Mouse (Mus musculus): ENCODE results near the gene Xaf1. TPM values are rescaled to one million over a fixed set of nuclear protein-coding genes. Genes with fewer than 3 reads are reported as not detected.

Gene Xaf1
- polyA plus RNA-seq, 1 experiment = not detected

DNA sequence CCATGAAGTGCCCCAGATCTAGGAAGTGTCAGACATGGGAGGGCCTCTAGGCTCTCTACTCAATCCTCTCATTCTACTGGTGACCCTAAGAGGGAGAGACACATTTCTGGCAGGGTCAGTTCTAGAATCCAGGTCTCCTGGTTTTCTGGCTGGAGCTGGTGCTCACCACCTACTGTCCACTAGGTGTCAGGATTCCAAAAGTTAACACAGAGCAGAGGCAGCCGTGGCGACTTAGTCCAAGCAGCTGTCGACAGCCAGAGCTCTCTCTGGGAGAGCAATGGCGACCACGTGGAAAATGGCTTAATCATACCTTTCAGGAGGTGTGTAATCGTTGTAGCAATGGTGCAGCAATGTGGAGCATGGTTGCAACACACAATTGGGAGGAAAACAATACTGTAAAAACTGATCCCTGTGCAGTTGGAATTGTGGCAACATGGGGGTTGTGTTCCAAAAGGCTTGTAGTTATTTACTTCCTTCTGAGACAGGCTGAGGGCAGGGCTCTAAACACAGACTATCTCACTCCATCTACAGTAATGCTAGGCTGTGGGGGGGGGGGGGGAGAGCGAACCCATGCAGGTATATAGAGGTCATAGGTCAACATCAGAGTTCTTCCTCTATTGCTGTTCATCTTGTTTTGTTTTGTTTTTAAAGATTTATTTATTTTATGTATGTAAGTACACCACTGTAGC, 41.3 kb downstream of the Xaf1 start:
- TF ChIP-seq GATA1 (IDR thresholded peaks at IDR 0.05; ENCODE audit: low read length) = no peak

DNA sequence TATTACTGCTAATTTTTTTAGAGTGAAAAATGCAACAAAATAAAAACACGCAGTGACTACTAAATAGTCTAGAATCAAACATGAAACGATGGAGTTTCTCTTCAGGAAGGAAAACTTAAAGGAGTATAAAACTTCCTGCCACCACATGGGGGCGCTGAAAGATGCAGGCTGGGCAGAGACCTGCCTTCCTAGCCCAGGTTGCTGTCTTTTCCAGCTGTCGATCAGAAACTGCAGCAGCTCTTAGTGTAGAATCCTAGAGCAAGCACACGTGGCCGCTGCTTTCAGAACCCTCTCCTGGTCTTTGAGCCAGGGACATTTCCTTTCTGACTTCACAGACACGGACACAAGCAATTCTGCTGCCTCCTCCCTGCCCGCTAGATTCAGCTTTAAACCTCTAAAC, 42.5 kb downstream of the Xaf1 start:
- no peak for TF ChIP-seq GATA1 (IDR thresholded peaks at IDR 0.05; ENCODE audit: low read length)

DNA sequence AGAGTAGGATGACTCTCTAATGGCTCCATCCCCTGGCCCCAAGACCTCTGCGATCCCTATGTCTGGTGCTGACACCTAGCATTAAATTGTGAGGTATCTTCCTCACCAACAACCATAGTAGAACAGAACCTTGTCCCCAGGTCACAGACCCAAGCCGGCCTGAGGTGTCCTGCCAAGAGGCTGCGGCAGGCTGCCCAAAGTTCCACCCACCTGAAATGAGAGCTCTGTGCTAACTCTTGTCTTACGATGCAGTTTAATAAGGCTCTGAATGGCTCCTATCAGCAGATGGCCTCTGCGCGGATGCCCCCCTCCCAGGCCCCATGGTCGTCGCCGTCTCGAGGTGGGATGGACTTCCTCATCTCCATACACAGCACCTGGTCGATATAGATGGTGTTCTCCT, 43.1 kb downstream of the Xaf1 start:
- no peak for TF ChIP-seq GATA1 (IDR thresholded peaks at IDR 0.05; ENCODE audit: low read length)

DNA sequence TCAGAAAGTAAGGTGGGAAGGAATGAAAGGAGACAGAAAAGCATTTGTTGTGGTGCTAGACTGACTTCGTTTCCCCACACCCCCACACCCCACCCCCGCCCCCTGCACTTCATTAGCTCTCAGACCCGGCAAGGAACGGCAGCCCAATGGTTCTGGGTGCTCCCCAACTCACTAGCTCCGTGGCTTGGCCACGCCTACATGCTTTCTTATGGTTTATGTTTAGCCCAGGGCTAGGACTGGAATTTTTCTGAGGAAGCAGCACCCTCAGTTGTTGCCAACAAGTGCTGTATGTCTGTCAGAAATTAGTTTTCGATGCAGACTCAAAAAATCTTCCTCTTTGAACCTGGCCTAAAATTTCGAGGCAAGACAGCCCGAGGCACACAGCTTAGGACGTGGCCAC, 47.1 kb downstream of the Xaf1 start:
- TF ChIP-seq GATA1 (IDR thresholded peaks at IDR 0.05; ENCODE audit: low read length) = no peak

DNA sequence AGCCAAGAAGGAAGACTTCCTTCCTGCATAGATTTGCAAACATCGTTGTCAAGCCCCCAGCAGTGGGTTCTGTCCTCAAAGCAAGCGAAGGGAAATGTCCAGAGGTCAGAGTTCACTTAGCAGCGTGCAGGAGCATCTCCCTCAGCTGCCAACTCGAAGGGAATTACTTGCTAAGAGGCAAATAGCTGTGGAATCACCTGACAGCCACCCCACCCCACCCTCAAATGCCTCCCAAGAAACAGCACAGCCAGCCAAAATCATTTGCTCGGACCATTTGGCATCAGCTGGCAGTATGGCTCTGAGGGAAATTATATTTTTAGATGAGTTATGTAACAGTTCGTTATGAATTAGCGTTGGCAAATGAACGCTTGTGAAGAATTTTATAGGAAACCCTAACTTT, 47.6 kb downstream of the Xaf1 start:
- no peak for TF ChIP-seq GATA1 (IDR thresholded peaks at IDR 0.05; ENCODE audit: low read length)

DNA sequence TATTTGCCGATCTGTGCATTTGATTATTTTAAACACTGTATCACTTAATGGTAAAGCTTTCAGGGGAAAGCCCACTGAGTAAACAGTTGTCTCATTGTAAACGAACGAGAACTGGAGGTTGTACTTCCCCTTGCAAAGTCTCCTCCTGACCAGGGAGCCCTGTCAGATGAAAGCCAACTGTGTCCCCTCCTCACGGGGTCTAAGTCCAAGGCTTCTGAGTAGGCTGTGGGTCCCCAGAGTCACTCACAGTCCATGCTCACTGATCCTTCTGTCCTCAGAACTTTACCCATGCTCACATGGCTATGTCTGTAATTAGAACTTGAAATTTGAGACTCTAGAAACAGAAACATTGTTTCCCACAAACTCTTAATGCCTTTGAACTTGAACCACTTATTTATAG, 48.2 kb downstream of the Xaf1 start:
- TF ChIP-seq GATA1 (IDR thresholded peaks at IDR 0.05; ENCODE audit: low read length) = no peak

DNA sequence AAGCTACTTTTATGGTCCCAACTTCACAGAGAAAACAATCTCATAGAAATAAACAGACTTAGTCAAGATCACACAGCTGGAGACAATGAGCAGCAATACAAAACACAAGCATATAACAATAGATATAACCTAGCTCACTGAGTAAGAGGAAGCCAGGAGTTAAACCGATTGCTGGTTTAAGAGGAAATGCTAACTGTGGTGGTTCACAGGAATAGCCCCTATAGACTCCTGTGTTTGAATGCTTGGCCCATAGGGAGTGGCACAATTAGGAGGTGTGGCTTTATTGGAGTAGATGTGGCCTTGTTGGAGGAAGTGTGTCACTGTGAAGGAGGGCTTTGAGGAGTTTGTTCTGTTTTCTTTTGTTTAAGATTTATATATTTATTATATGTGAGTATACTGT, 50.8 kb downstream of the Xaf1 start:
- TF ChIP-seq GATA1 (IDR thresholded peaks at IDR 0.05; ENCODE audit: low read length) = no peak

DNA sequence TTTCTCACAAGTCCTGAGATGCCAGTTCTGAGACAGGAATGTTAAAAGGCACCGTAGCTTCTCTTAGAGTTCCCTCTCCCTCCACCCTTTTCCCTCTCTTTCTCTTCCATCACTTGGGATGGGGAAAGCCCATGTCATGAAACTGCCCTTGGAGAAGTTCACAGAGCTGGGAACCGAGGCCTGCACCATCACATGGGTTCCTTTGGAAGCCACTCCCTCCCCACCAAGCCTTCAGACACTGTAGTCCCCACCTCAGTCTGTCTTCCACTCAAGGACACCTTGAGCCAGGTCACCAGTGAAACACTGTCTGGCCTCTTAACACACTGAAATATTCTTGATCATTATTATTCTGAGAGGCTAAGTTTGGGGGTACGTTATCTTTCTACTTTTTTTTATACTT, 51.8 kb downstream of the Xaf1 start:
- TF ChIP-seq GATA1 (IDR thresholded peaks at IDR 0.05; ENCODE audit: low read length) = no peak

DNA sequence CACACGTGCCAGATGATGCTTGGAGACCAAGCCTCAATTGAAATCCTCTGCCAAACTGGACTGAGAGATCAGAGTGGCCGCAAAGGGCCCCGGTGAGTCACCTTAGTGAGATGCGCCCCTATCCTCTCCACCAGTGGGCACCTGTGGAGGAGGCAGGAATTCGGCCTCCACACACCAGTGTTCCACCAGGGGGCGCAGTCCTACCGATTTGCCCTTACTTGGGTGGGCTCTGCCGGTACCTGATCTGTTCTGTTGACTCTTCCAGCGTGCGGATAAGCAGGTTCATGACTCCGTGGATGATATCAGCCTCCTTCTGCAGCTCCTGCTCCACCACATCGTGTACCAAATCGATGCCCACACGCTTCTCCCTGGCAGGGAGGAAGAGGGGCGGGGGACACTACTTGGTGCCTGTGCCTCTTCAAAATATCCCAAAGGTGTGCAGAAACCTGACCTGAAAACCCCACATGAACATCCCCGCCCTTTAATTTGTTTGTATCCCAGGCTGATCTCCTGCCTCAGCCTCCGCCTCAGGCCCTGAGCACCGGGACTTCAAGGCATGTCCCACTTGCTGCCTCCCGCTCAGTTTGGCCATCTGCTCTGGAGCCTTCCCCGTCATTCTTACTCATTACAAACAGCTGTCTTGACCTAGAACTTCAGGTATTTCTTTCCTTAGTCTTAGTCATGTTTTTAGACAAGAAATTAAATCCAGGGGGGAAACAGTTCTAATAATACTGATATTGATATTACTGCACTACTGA, 53.7 kb downstream of the Xaf1 start:
- TF ChIP-seq GATA1 (IDR thresholded peaks at IDR 0.05; ENCODE audit: low read length) = no peak

DNA sequence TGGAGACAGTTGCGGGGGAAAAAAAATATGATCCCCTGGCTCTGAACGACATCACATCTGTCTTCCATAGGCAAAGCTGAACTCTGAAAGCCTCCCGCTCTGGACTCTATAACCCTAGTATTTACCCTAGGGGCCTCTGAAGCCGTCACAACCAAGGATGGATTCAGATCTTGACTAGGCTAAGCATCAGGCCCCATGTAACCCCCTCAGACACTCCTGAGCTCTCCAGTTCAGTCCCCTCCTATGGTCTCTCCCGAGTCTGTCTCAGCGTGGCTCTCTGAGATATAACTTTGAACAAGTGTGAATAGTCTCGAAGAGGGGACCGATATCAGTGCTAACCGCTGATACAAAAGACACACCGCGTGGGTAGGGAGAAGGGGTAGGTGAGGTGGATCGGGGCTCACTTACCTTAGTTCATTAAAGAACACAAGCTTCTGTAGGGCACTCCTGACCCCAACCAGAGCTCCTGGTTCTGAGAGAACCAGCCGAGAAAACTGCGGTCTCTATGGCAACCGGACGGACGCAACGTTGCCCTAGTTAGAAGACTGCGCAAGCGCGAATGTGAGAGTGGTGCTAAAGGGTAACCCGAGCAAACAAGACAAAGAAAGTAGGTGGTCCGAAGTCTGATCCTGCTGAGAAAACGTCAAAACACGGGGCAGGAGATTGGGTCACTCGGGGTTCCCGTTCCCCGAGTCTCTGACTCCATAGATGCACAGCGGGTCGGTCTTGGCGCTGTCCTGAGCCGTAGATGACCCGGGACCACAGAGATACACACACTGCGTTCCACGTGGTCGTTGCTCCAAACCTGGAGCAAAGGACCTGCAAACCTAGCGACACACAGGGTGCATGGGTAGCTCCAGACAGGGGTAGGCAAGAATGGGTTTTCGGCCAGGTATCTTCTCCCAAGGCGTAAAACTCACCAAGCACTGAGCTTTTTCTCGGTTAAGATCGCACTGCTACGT, 60.2 kb downstream of the Xaf1 start:
- TF ChIP-seq GATA1 (IDR thresholded peaks at IDR 0.05; ENCODE audit: low read length) = no peak

DNA sequence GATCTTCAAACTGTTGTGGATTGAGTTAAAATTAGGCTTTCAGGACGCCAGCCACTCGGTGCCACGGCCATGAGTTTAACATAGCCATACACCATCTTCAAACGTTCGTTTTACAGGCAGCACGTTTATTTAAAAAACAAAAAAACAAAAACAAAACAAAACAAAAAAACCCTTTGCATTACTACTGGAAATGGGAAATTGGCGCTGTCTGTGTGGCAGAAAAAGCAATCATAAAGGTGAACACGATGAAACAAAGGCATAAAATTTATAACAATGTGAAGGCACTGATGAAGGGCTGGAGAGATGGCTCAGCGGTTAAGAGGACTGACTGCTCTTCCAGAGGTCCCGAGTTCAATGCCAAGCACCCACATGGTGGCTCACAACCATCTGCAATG, 60.9 kb downstream of the Xaf1 start, which contains the start of gene Tekt1:
Gene Tekt1 (minus strand): TSS at position 96 of the 395 bp plus-strand sequence.
- TF ChIP-seq GATA1 (IDR thresholded peaks at IDR 0.05; ENCODE audit: low read length) = no peak

Other genes with a start within 250 kb of the Xaf1 start
- not detected in 2 replicates for gene Pitpnm3, start 165.9 kb upstream of the Xaf1 start, polyA plus RNA-seq (2012)
- 0.29 and 0.30 TPM in 2 replicates for gene Gm43951, start 94.8 kb upstream of the Xaf1 start, polyA plus RNA-seq (2012)
- gene 4933427D14Rik, start 94.2 kb upstream of the Xaf1 start, polyA plus RNA-seq (2012) = 2.4 TPM in 2 replicates
- gene Txndc17, start 94.1 kb upstream of the Xaf1 start, polyA plus RNA-seq (2012) = 25.6 and 28.7 TPM in 2 replicates
- gene Med31, start 86.0 kb upstream of the Xaf1 start, polyA plus RNA-seq (2012) = 0.43 and 0.63 TPM in 2 replicates
- gene Slc13a5, start 34.4 kb upstream of the Xaf1 start, polyA plus RNA-seq (2012) = not detected in 2 replicates
- gene Fbxo39, start 12.8 kb downstream of the Xaf1 start, polyA plus RNA-seq (2012) = not detected in 2 replicates
- gene Tekt1, start 60.8 kb downstream of the Xaf1 start, polyA plus RNA-seq (2012) = not detected in 2 replicates
- gene Smtnl2, start 110.1 kb downstream of the Xaf1 start, polyA plus RNA-seq (2012) = not detected in 2 replicates
- not detected in 2 replicates for gene Ggt6, start 133.9 kb downstream of the Xaf1 start, polyA plus RNA-seq (2012)
- 201 and 283 TPM in 2 replicates for gene Mybbp1a, start 139.7 kb downstream of the Xaf1 start, polyA plus RNA-seq (2012)
- gene Spns2, start 188.3 kb downstream of the Xaf1 start, polyA plus RNA-seq (2012) = 25.2 and 42.4 TPM in 2 replicates
- gene Spns3, start 248.9 kb downstream of the Xaf1 start, polyA plus RNA-seq (2012) = 0.25 and 0.27 TPM in 2 replicates